Mouse (Mus musculus) hindbrain, embryonic 10.5 days (tissue): ENCODE results near the gene Zbtb3. TPM values are rescaled to one million over a fixed set of nuclear protein-coding genes. Genes with fewer than 3 reads are reported as not detected.

ENCODE experiments used
- DNase-seq: peaks from one replicate; pipeline ENCODE4 v3.0.0-alpha.2; 2017; ENCODE audit warnings: low spot score
- H3K27ac ChIP-seq: fragments of 300-500 bp; sonication (generic); 2 replicates; pipeline ENCODE4 v1.5.1; 2016; ENCODE audit warnings: mild to moderate bottlenecking, moderate library complexity
- H3K27me3 ChIP-seq: fragments of 300-500 bp; sonication (generic); 2 replicates; pipeline ENCODE4 v1.6.1; 2016; ENCODE audit warnings: mild to moderate bottlenecking; ENCODE audit not compliant: poor library complexity, insufficient read depth, severe bottlenecking
- H3K36me3 ChIP-seq: fragments of 300-500 bp; sonication (generic); 2 replicates; pipeline ENCODE4 v1.6.1; 2016; ENCODE audit warnings: mild to moderate bottlenecking, moderate library complexity
- H3K4me1 ChIP-seq: fragments of 300-500 bp; sonication (generic); replicated peaks from 2 replicates; pipeline ENCODE4 v1.6.1; 2016; ENCODE audit warnings: mild to moderate bottlenecking
- H3K4me3 ChIP-seq: fragments of 300-500 bp; sonication (generic); 2 replicates; pipeline ENCODE4 v1.5.1; 2016; ENCODE audit warnings: mild to moderate bottlenecking, moderate library complexity
- H3K9me3 ChIP-seq: fragments of 300-500 bp; sonication (generic); 2 replicates; pipeline ENCODE4 v1.6.1; 2016; ENCODE audit warnings: mild to moderate bottlenecking, moderate library complexity
- WGBS: fragments of 180-500 bp; shearing (Covaris S2); methylation state at CpG from one replicate; pipeline ENCODE4 v1.1.7; 2016; 5-methylcytosine and 5-hydroxymethylcytosine counted together
- polyA plus RNA-seq: library from polyadenylated mRNA; unstranded; fragments of >200 nt; fragmentation: Nextera tagmentation; extraction: Ambion mirVana; gene quantifications from 2 replicates; pipeline ENCODE4 v1.2.1, GENCODE M21; 2016

Zbtb3 gene
- polyA plus RNA-seq, 1 experiment from 2014 or later, result 8.3 TPM

GRCm38 (mm10) chr19:8838041-8838730 is 35.8 kb downstream of the Zbtb3 start:
- Histone ChIP-seq H3K27ac (peak overlapping the region; percentile 98), H3K4me1 (peaks cover 44% of the 10 kb centered on the region), H3K9me3 (no peaks in the 10 kb centered on the region), H3K4me3 (peak overlapping the region; percentile 63), H3K36me3 (peaks cover 55% of the 10 kb centered on the region), H3K27me3 (no peaks in the 10 kb centered on the region)
- DNase-seq, result peak; percentile 53
- WGBS, result 26% methylated on average over 15 of the region's 15 CpGs

GRCm38 (mm10) chr19:8839103-8839907 is 37.0 kb downstream of the Zbtb3 start, which contains the start of gene Gng3:
Gene Gng3, minus strand, starts transcription at chr19:8839194.
- WGBS, result 41% methylated on average over 11 of the region's 11 CpGs
- Histone ChIP-seq H3K9me3 (no peaks in the 10 kb centered on the region), H3K4me3 (peak within 1 kb of the TSS; percentile 63), H3K27ac (peak within 1 kb of the TSS; percentile 98), H3K36me3 (peaks cover 47% of the 10 kb centered on the region), H3K4me1 (peaks cover 44% of the 10 kb centered on the region), H3K27me3 (no peaks in the 10 kb centered on the region)
- DNase-seq, result peak; percentile 69

- peak overlapping the region; percentile 63 for H3K4me3 ChIP-seq
- 18% methylated on average over 29 of the region's 29 CpGs for whole genome bisulfite sequencing
Measured at GRCm38 (mm10) chr19:8839908-8840791, 37.8 kb downstream of the Zbtb3 start.

GRCm38 (mm10) chr19:8841012-8841411 is 38.7 kb downstream of the Zbtb3 start:
- Histone ChIP-seq H3K4me3 (peak overlapping the region; percentile 63), H3K4me1 (peaks cover 44% of the 10 kb centered on the region), H3K36me3 (peaks cover 35% of the 10 kb centered on the region), H3K27ac (peak overlapping the region; percentile 98), H3K9me3 (no peaks in the 10 kb centered on the region), H3K27me3 (no peaks in the 10 kb centered on the region)
- DNase-seq, result no peak
- 88% methylated on average over 7 of the region's 7 CpGs for WGBS

More at GRCm38 (mm10) chr19:8839908-8840791, 37.8 kb downstream of the Zbtb3 start:
- H3K36me3 ChIP-seq, result peaks cover 38% of the 10 kb centered on the region
- peak; percentile 74 for DNase-seq
- H3K4me1 ChIP-seq, result peaks cover 44% of the 10 kb centered on the region
- no peaks in the 10 kb centered on the region for H3K9me3 ChIP-seq
- H3K27me3 ChIP-seq, result no peaks in the 10 kb centered on the region
- H3K27ac ChIP-seq, result peak overlapping the region; percentile 98

- no peaks in the 10 kb centered on the region for H3K9me3 ChIP-seq
- H3K27ac ChIP-seq, result no peak overlapping the region
- no peak for DNase-seq
- H3K4me1 ChIP-seq, result peaks cover 33% of the 10 kb centered on the region
- no peaks in the 10 kb centered on the region for H3K27me3 ChIP-seq
- peaks cover 47% of the 10 kb centered on the region for H3K36me3 ChIP-seq
- 92% methylated on average over 6 of the region's 6 CpGs for WGBS
- H3K4me3 ChIP-seq, result no peak overlapping the region
Measured at GRCm38 (mm10) chr19:8842961-8843360, 40.6 kb downstream of the Zbtb3 start.

- Histone ChIP-seq H3K36me3 (peaks cover 61% of the 10 kb centered on the region), H3K27ac (no peak overlapping the region), H3K4me3 (no peak overlapping the region), H3K4me1 (peaks cover 18% of the 10 kb centered on the region), H3K27me3 (no peaks in the 10 kb centered on the region), H3K9me3 (no peaks in the 10 kb centered on the region)
- DNase-seq, result peak; percentile 70
- 71% methylated on average over 5 of the region's 5 CpGs for WGBS
Measured at GRCm38 (mm10) chr19:8844371-8845129, 42.2 kb downstream of the Zbtb3 start.

- Histone ChIP-seq H3K4me1 (peaks cover 9% of the 10 kb centered on the region; the same call in 1 of the 2 replicates), H3K36me3 (peaks cover 42% of the 10 kb centered on the region), H3K27ac (no peak overlapping the region), H3K4me3 (no peak overlapping the region), H3K27me3 (no peaks in the 10 kb centered on the region), H3K9me3 (no peaks in the 10 kb centered on the region)
- no peak for DNase-seq
- 81% methylated on average over 5 of the region's 5 CpGs for WGBS
Measured at GRCm38 (mm10) chr19:8848356-8848755, 46.0 kb downstream of the Zbtb3 start.

- Histone ChIP-seq H3K27ac (no peak within 1 kb of the TSS), H3K4me3 (no peak within 1 kb of the TSS), H3K4me1 (peaks cover 9% of the 10 kb centered on the region; the same call in 1 of the 2 replicates), H3K27me3 (no peaks in the 10 kb centered on the region), H3K36me3 (peaks cover 39% of the 10 kb centered on the region), H3K9me3 (no peaks in the 10 kb centered on the region)
- DNase-seq, result no peak
- WGBS, result 33% methylated on average over 7 of the region's 7 CpGs
Measured at GRCm38 (mm10) chr19:8850402-8850901, 48.1 kb downstream of the Zbtb3 start, which contains the start of gene Lrrn4cl. Gene Lrrn4cl, plus strand, starts transcription at chr19:8850768.

- Histone ChIP-seq H3K27me3 (no peaks in the 10 kb centered on the region), H3K9me3 (no peaks in the 10 kb centered on the region), H3K4me1 (peaks cover 9% of the 10 kb centered on the region; the same call in 1 of the 2 replicates), H3K27ac (no peak overlapping the region), H3K36me3 (peaks cover 27% of the 10 kb centered on the region), H3K4me3 (no peak overlapping the region)
- no peak for DNase-seq
- WGBS, result 52% methylated on average over 7 of the region's 7 CpGs
Measured at GRCm38 (mm10) chr19:8851639-8852038, 49.3 kb downstream of the Zbtb3 start.

GRCm38 (mm10) chr19:8852236-8852928 is 50.0 kb downstream of the Zbtb3 start:
- no peak overlapping the region for H3K4me3 ChIP-seq
- H3K4me1 ChIP-seq, result peaks cover 9% of the 10 kb centered on the region; the same call in 1 of the 2 replicates
- H3K27me3 ChIP-seq, result no peaks in the 10 kb centered on the region
- H3K9me3 ChIP-seq, result no peaks in the 10 kb centered on the region
- WGBS, result 66% methylated on average over 10 of the region's 10 CpGs
- H3K36me3 ChIP-seq, result peaks cover 20% of the 10 kb centered on the region
- H3K27ac ChIP-seq, result no peak overlapping the region
- no peak for DNase-seq

- DNase-seq, result no peak
- Histone ChIP-seq H3K27me3 (no peaks in the 10 kb centered on the region), H3K4me3 (no peak overlapping the region), H3K9me3 (no peaks in the 10 kb centered on the region), H3K36me3 (peaks cover 13% of the 10 kb centered on the region), H3K27ac (no peak overlapping the region), H3K4me1 (peaks cover 9% of the 10 kb centered on the region; the same call in 1 of the 2 replicates)
- 82% methylated on average over 3 of the region's 3 CpGs for WGBS
Measured at GRCm38 (mm10) chr19:8853117-8853516, 50.8 kb downstream of the Zbtb3 start.
